Mouse (Mus musculus): ENCODE data around the gene Ttc21a. TPM values are rescaled to one million over a fixed set of nuclear protein-coding genes. Genes with fewer than 3 reads are reported as not detected.

Ttc21a gene
- 0.28 and 0.38 TPM in 2 replicates for polyA plus RNA-seq (2016; fragmentation: Nextera tagmentation; extraction: Ambion mirVana)

DNA sequence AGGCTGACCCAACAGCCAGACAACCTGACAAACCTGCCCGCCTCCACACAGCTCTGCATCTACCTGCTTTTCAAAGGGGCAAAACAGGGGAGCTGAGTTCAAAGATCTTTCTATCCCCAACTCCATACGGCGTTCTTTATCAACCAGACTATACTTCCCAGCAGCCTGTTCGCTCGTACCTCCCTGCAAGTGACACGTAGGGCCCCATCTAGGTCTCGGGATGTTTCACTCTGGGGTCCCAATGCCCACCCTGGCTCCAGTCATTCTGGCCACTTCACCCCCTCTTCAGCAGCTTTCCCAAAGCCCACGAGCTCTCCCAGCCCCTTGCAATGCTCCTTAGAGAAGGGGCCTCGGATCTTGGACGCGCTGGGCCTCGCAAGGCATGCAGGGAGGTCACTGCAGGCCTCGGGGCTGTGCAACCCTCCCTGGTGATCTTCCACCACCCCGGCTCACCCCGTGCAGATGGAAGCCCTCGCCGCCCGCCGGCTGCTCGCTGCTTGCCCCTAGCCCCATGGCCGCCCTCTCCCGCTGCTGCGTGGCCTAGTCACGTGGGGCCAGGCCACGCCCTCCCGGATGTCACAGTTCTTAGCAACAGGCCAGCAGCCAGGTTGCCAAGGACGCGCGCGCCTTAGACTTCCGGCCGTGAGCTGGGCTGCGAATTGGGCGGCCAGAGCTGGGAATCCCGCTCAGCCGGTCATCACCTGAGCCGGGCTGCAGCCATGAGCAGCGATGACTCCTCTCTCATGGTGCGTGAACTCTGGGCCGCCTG lies at the start of gene Ttc21a, which contains the start of gene Gorasp1:
Ttc21a (plus strand) TSS at position 602 of the 769 bp plus-strand sequence.
Gorasp1 (minus strand) TSS at position 561 of the 769 bp plus-strand sequence.
- no peak within 1 kb of the TSS for H3K27ac ChIP-seq
- peak; percentile 98 for ATAC-seq (ENCODE audit: low FRiP score, low read depth)
- peaks cover 3% of the 10 kb centered on the region; the same call in 1 of the 2 replicates for H3K36me3 ChIP-seq
- no peaks in the 10 kb centered on the region for H3K27me3 ChIP-seq (replicated peaks)
- H3K4me3 ChIP-seq, result peak within 1 kb of the TSS; percentile 55
- peak within 1 kb of the TSS; percentile 87 for H3K9ac ChIP-seq
- WGBS, result 3% methylated on average over 40 of the region's 40 CpGs
- peaks cover 17% of the 10 kb centered on the region for H3K4me1 ChIP-seq
- peak within 1 kb of the TSS; percentile 77 for H3K4me2 ChIP-seq (replicated peaks)
- no peaks in the 10 kb centered on the region for H3K9me3 ChIP-seq

GRCm38 (mm10) chr9:119888843-119889246 lies 48.6 kb upstream of the Ttc21a start:
- Histone ChIP-seq H3K27ac (no peak overlapping the region), H3K4me2 (replicated peaks) (no peak overlapping the region), H3K9ac (no peak overlapping the region), H3K36me3 (no peaks in the 10 kb centered on the region), H3K9me3 (no peaks in the 10 kb centered on the region), H3K4me3 (no peak overlapping the region), H3K27me3 (replicated peaks) (0 out of 2 replicates have a peak, but pooled peaks cover 5% of the 10 kb centered on the region), H3K4me1 (0 out of 2 replicates have a peak, but pooled peaks cover 6% of the 10 kb centered on the region)
- ATAC-seq (ENCODE audit: low FRiP score, low read depth), result peak; percentile 56; the same call in 1 of the 2 replicates
- 37% methylated on average over 2 of the region's 2 CpGs for WGBS

- no peaks in the 10 kb centered on the region for H3K36me3 ChIP-seq
- ATAC-seq (ENCODE audit: low FRiP score, low read depth), result no peak
- 81% methylated on average over 9 of the region's 9 CpGs for WGBS
- H3K9ac ChIP-seq, result no peak overlapping the region
- H3K27me3 ChIP-seq (replicated peaks), result 0 out of 2 replicates have a peak, but pooled peaks cover 5% of the 10 kb centered on the region
- H3K9me3 ChIP-seq, result no peaks in the 10 kb centered on the region
- no peak overlapping the region for H3K27ac ChIP-seq
- 0 out of 2 replicates have a peak, but pooled peaks cover 6% of the 10 kb centered on the region for H3K4me1 ChIP-seq
- no peak overlapping the region for H3K4me2 ChIP-seq (replicated peaks)
- H3K4me3 ChIP-seq, result no peak overlapping the region
Observed at GRCm38 (mm10) chr9:119889446-119889845, 48.0 kb upstream of the Ttc21a start.

- Histone ChIP-seq H3K27me3 (replicated peaks) (0 out of 2 replicates have a peak, but pooled peaks cover 5% of the 10 kb centered on the region), H3K27ac (no peak overlapping the region), H3K9ac (no peak overlapping the region), H3K4me3 (no peak overlapping the region), H3K4me1 (peaks cover 11% of the 10 kb centered on the region), H3K36me3 (no peaks in the 10 kb centered on the region), H3K9me3 (no peaks in the 10 kb centered on the region), H3K4me2 (replicated peaks) (no peak overlapping the region)
- ATAC-seq (ENCODE audit: low FRiP score, low read depth), result no peak
- WGBS, result 52% methylated on average over 2 of the region's 2 CpGs
Observed at GRCm38 (mm10) chr9:119890692-119891091, 46.7 kb upstream of the Ttc21a start.

- H3K4me1 ChIP-seq, result peaks cover 15% of the 10 kb centered on the region
- 84% methylated on average over 5 of the region's 5 CpGs for WGBS
- no peak overlapping the region for H3K4me3 ChIP-seq
- ATAC-seq (ENCODE audit: low FRiP score, low read depth), result no peak
- H3K27me3 ChIP-seq (replicated peaks), result 0 out of 2 replicates have a peak, but pooled peaks cover 5% of the 10 kb centered on the region
- no peaks in the 10 kb centered on the region for H3K9me3 ChIP-seq
- peak overlapping the region; percentile 76 for H3K4me2 ChIP-seq (replicated peaks)
- H3K27ac ChIP-seq, result no peak overlapping the region
- H3K36me3 ChIP-seq, result 0 out of 2 replicates have a peak, but pooled peaks cover 3% of the 10 kb centered on the region
- no peak overlapping the region for H3K9ac ChIP-seq
Observed at GRCm38 (mm10) chr9:119893881-119894280, 43.5 kb upstream of the Ttc21a start.

DNA sequence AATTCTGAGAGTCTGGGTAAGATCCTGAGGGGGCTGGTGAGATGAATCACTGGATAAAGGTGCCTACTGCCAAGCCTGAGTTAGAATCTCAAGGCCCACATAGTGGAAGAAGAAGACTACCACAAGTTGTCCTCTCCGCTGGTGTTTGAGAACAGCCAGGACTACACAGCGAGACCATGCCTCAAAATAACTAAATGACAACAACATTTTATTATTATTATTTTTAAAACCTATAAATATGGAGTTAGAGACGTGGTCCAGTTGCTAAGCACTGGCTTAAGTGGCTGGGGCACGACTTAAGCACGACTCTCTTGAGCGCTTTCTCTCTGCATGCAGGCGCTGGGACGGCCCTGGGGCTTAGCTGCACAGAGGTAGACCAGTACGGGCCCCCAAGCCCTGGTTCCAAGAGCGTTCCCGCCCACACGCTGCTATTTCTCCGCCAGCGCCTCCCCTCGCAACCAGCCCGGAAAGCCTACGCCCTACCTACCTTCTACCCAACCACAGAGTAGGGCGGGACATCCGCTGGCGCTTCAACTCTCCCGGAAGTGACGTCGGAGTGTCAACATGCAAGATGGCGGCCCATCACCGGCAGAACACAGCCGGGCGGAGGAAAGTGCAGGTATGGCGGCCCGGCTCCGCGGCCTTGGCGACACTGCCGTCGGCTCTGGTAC lies 42.9 kb upstream of the Ttc21a start, which contains the start of gene Wdr48:
Wdr48 (plus strand) TSS at position 540 of the 671 bp plus-strand sequence.
- Histone ChIP-seq H3K4me3 (peak within 1 kb of the TSS; percentile 97), H3K9ac (peak within 1 kb of the TSS; percentile 93), H3K27ac (peak within 1 kb of the TSS; percentile 53; the same call in 1 of the 2 replicates), H3K27me3 (replicated peaks) (0 out of 2 replicates have a peak, but pooled peaks cover 5% of the 10 kb centered on the region), H3K9me3 (no peaks in the 10 kb centered on the region), H3K36me3 (0 out of 2 replicates have a peak, but pooled peaks cover 3% of the 10 kb centered on the region), H3K4me1 (peaks cover 11% of the 10 kb centered on the region), H3K4me2 (replicated peaks) (peak within 1 kb of the TSS; percentile 76)
- 5% methylated on average over 34 of the region's 34 CpGs for WGBS
- ATAC-seq (ENCODE audit: low FRiP score, low read depth), result peak; percentile 99

- H3K27me3 ChIP-seq (replicated peaks), result 0 out of 2 replicates have a peak, but pooled peaks cover 5% of the 10 kb centered on the region
- peak; percentile 71 for ATAC-seq (ENCODE audit: low FRiP score, low read depth)
- H3K27ac ChIP-seq, result peak overlapping the region; percentile 53; the same call in 1 of the 2 replicates
- WGBS, result 2% methylated on average over 47 of the region's 71 CpGs
- peaks cover 9% of the 10 kb centered on the region for H3K4me1 ChIP-seq
- H3K4me3 ChIP-seq, result peak overlapping the region; percentile 97
- 0 out of 2 replicates have a peak, but pooled peaks cover 3% of the 10 kb centered on the region for H3K36me3 ChIP-seq
- H3K9me3 ChIP-seq, result no peaks in the 10 kb centered on the region
- peak overlapping the region; percentile 76 for H3K4me2 ChIP-seq (replicated peaks)
- peak overlapping the region; percentile 93 for H3K9ac ChIP-seq
Observed at GRCm38 (mm10) chr9:119895040-119895721, 42.2 kb upstream of the Ttc21a start.

DNA sequence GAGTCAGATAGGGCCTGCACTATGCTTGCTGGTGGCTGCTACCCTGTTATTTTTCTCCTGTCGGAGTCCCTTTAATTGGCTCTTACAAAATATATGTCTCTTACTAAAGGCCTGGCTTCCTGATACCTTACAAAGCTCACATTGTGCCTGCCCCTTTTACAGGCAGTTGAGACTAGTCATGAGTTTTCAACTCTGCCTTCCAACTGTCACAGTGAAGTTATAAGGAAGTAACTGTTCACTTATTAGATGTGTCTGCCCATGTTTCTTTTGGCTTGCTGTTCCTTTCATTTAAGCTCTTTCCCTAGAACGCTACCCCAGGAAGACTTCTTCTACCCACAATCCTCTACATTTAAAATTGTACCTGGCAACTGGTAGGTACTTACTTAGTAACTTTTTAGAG lies 38.0 kb upstream of the Ttc21a start:
- H3K27me3 ChIP-seq (replicated peaks), result no peaks in the 10 kb centered on the region
- no peak overlapping the region for H3K4me3 ChIP-seq
- H3K36me3 ChIP-seq, result peaks cover 17% of the 10 kb centered on the region
- no peak for ATAC-seq (ENCODE audit: low FRiP score, low read depth)
- peaks cover 9% of the 10 kb centered on the region for H3K4me1 ChIP-seq
- no peaks in the 10 kb centered on the region for H3K9me3 ChIP-seq
- no peak overlapping the region for H3K9ac ChIP-seq
- no peak overlapping the region for H3K4me2 ChIP-seq (replicated peaks)
- H3K27ac ChIP-seq, result no peak overlapping the region
- 92% methylated on average over 2 of the region's 2 CpGs for WGBS

DNA sequence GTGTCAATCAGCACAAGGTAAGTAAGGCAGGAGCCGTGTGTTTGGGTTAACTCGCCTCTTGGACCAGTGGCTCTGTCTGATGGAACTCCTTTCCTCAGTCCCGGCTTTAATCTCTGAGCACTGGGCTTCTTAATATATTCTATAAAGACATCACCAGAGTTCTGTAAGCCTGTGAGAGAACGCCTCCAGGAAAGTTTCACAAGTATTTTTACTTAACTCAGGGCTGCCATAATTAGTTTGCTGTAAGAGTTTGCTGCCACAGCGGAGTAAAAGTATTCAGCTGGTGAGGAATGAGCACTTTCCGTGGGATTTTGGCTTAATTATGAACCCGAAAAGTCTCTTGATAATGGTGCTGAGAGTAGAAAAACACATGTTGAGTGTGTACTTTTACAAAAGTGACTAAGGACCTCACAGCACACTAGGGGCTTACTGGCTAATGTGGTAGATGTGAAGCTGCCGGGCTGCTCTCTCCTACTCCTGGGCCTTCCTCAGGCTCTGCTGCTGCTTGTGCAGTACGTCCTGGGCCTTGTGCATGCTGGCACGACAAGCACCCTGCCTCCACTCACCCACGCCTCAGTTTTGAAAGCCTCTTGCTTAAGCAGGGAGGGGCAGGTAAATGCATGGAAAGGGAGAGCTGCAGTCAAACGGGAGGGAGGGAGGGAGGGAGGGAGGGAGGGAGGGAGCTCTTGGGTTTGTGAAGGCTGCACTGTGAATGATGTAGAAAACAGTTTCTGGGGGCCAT lies 34.8 kb upstream of the Ttc21a start:
- no peaks in the 10 kb centered on the region for H3K27me3 ChIP-seq (replicated peaks)
- no peaks in the 10 kb centered on the region for H3K4me1 ChIP-seq
- no peak overlapping the region for H3K4me2 ChIP-seq (replicated peaks)
- H3K27ac ChIP-seq, result no peak overlapping the region
- H3K9ac ChIP-seq, result no peak overlapping the region
- no peaks in the 10 kb centered on the region for H3K9me3 ChIP-seq
- no peak for ATAC-seq (ENCODE audit: low FRiP score, low read depth)
- peaks cover 45% of the 10 kb centered on the region for H3K36me3 ChIP-seq
- 85% methylated on average over 12 of the region's 12 CpGs for WGBS
- no peak overlapping the region for H3K4me3 ChIP-seq

GRCm38 (mm10) chr9:119908708-119909107 lies 28.7 kb upstream of the Ttc21a start:
- H3K36me3 ChIP-seq, result peaks cover 91% of the 10 kb centered on the region
- no peak overlapping the region for H3K4me2 ChIP-seq (replicated peaks)
- H3K9ac ChIP-seq, result no peak overlapping the region
- ATAC-seq (ENCODE audit: low FRiP score, low read depth), result no peak
- no peaks in the 10 kb centered on the region for H3K4me1 ChIP-seq
- H3K4me3 ChIP-seq, result no peak overlapping the region
- H3K27me3 ChIP-seq (replicated peaks), result no peaks in the 10 kb centered on the region
- H3K27ac ChIP-seq, result no peak overlapping the region
- 94% methylated on average over 3 of the region's 3 CpGs for WGBS
- H3K9me3 ChIP-seq, result no peaks in the 10 kb centered on the region

DNA sequence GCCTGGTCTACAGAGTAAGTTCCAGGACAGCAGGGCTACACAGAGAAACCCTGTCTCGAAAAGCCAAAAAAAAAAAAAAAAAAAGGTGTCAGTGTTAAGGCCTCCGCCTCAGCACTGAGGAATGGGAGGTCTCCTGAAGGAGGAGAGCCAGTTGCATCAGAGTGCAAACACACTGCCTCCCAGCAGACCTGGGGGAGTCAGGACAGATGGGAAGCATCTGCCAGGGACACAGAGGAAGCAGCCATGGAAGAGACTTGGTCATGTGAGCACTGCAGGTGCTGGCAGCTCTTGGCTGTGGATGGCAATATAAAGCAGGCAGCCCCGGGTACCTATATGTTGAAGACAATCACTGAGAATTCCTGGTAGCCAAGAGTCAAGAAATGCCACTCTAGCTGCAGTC lies 27.5 kb upstream of the Ttc21a start:
- no peak overlapping the region for H3K9ac ChIP-seq
- H3K4me2 ChIP-seq (replicated peaks), result no peak overlapping the region
- no peaks in the 10 kb centered on the region for H3K4me1 ChIP-seq
- no peaks in the 10 kb centered on the region for H3K9me3 ChIP-seq
- H3K27me3 ChIP-seq (replicated peaks), result no peaks in the 10 kb centered on the region
- no peak overlapping the region for H3K4me3 ChIP-seq
- peaks cover 93% of the 10 kb centered on the region for H3K36me3 ChIP-seq
- H3K27ac ChIP-seq, result no peak overlapping the region
- ATAC-seq (ENCODE audit: low FRiP score, low read depth), result no peak
- WGBS, result 83% methylated on average over 3 of the region's 3 CpGs

Data from neural tube, embryonic 12.5 days (tissue).